Mouse (Mus musculus): ENCODE data around the gene Suclg2. TPM values are rescaled to one million over a fixed set of nuclear protein-coding genes. Genes with fewer than 3 reads are reported as not detected.
"Not testable (repeated sequence)": the region's sequence is repeated elsewhere in the genome, so short reads cannot be mapped to it uniquely, and the experiment has no call there.

The Suclg2 gene
- polyA plus RNA-seq, 1 experiment from 2014 or later = 29.0 TPM

GRCm38 (mm10) chr6:95613228-95613627, 105.4 kb downstream of the Suclg2 start:
- Histone ChIP-seq H3K36me3 (no peaks in the 10 kb centered on the region), H3K9ac (replicated peaks) (no peak overlapping the region), H3K4me2 (replicated peaks) (no peak overlapping the region), H3K4me3 (no peak overlapping the region), H3K9me3 (no peaks in the 10 kb centered on the region), H3K4me1 (no peaks in the 10 kb centered on the region), H3K27ac (replicated peaks) (no peak overlapping the region), H3K27me3 (no peaks in the 10 kb centered on the region)
- 80% methylated on average over 3 of the region's 3 CpGs for WGBS
- ATAC-seq (ENCODE audit: low FRiP score, low read depth) = no peak

- Histone ChIP-seq H3K4me1 (no peaks in the 10 kb centered on the region), H3K27ac (replicated peaks) (no peak overlapping the region), H3K4me2 (replicated peaks) (no peak overlapping the region), H3K4me3 (no peak overlapping the region), H3K27me3 (no peaks in the 10 kb centered on the region), H3K9ac (replicated peaks) (no peak overlapping the region), H3K36me3 (no peaks in the 10 kb centered on the region), H3K9me3 (no peaks in the 10 kb centered on the region)
- WGBS = 84% methylated on average over 3 of the region's 3 CpGs
- no peak for ATAC-seq (ENCODE audit: low FRiP score, low read depth)
Observed at GRCm38 (mm10) chr6:95612412-95613022, 106.1 kb downstream of the Suclg2 start.

- WGBS = 87% methylated on average over 3 of the region's 3 CpGs
- no peaks in the 10 kb centered on the region for H3K9me3 ChIP-seq
- no peak overlapping the region for H3K4me2 ChIP-seq (replicated peaks)
Observed at GRCm38 (mm10) chr6:95611059-95611458, 107.5 kb downstream of the Suclg2 start.

GRCm38 (mm10) chr6:95608123-95608522, 110.5 kb downstream of the Suclg2 start:
- H3K27ac ChIP-seq (replicated peaks) = no peak overlapping the region
- no peaks in the 10 kb centered on the region for H3K4me1 ChIP-seq
- no peak for ATAC-seq (ENCODE audit: low FRiP score, low read depth)
- no peaks in the 10 kb centered on the region for H3K27me3 ChIP-seq
- no peak overlapping the region for H3K4me2 ChIP-seq (replicated peaks)
- H3K36me3 ChIP-seq = no peaks in the 10 kb centered on the region
- WGBS = 86% methylated on average over 3 of the region's 3 CpGs
- no peak overlapping the region for H3K9ac ChIP-seq (replicated peaks)
- no peaks in the 10 kb centered on the region for H3K9me3 ChIP-seq
- no peak overlapping the region for H3K4me3 ChIP-seq

More at GRCm38 (mm10) chr6:95611059-95611458, 107.5 kb downstream of the Suclg2 start:
- H3K27me3 ChIP-seq = no peaks in the 10 kb centered on the region
- no peaks in the 10 kb centered on the region for H3K4me1 ChIP-seq
- H3K9ac ChIP-seq (replicated peaks) = no peak overlapping the region
- H3K27ac ChIP-seq (replicated peaks) = no peak overlapping the region
- no peak overlapping the region for H3K4me3 ChIP-seq
- no peak for ATAC-seq (ENCODE audit: low FRiP score, low read depth)
- no peaks in the 10 kb centered on the region for H3K36me3 ChIP-seq

GRCm38 (mm10) chr6:95600731-95601130, 117.9 kb downstream of the Suclg2 start:
- H3K36me3 ChIP-seq; H3K4me2 ChIP-seq (replicated peaks); H3K9me3 ChIP-seq; H3K4me3 ChIP-seq; H3K9ac ChIP-seq (replicated peaks); ATAC-seq (ENCODE audit: low FRiP score, low read depth); H3K27ac ChIP-seq (replicated peaks); H3K27me3 ChIP-seq; H3K4me1 ChIP-seq: not testable (repeated sequence)
- WGBS = 94% methylated on average over 8 of the region's 8 CpGs

GRCm38 (mm10) chr6:95596766-95597750, 121.5 kb downstream of the Suclg2 start:
- WGBS = 82% methylated on average over 15 of the region's 15 CpGs

GRCm38 (mm10) chr6:95595852-95596251, 122.7 kb downstream of the Suclg2 start:
- Histone ChIP-seq H3K9ac (replicated peaks) (no peak overlapping the region), H3K9me3 (no peaks in the 10 kb centered on the region), H3K36me3 (no peaks in the 10 kb centered on the region), H3K4me3 (no peak overlapping the region), H3K27ac (replicated peaks) (no peak overlapping the region), H3K4me2 (replicated peaks) (no peak overlapping the region), H3K4me1 (no peaks in the 10 kb centered on the region), H3K27me3 (no peaks in the 10 kb centered on the region)
- 87% methylated on average over 2 of the region's 2 CpGs for WGBS
- ATAC-seq (ENCODE audit: low FRiP score, low read depth) = no peak

More at GRCm38 (mm10) chr6:95596766-95597750, 121.5 kb downstream of the Suclg2 start:
- H3K4me2 ChIP-seq (replicated peaks) = no peak overlapping the region
- H3K27me3 ChIP-seq = no peaks in the 10 kb centered on the region
- no peaks in the 10 kb centered on the region for H3K4me1 ChIP-seq
- no peak overlapping the region for H3K9ac ChIP-seq (replicated peaks)
- ATAC-seq (ENCODE audit: low FRiP score, low read depth) = no peak
- no peaks in the 10 kb centered on the region for H3K36me3 ChIP-seq
- H3K9me3 ChIP-seq = no peaks in the 10 kb centered on the region
- no peak overlapping the region for H3K27ac ChIP-seq (replicated peaks)
- no peak overlapping the region for H3K4me3 ChIP-seq

- ATAC-seq (ENCODE audit: low FRiP score, low read depth) = no peak
- no peaks in the 10 kb centered on the region for H3K36me3 ChIP-seq
- H3K4me1 ChIP-seq = no peaks in the 10 kb centered on the region
- H3K9ac ChIP-seq (replicated peaks) = no peak overlapping the region
- no peaks in the 10 kb centered on the region for H3K9me3 ChIP-seq
- 82% methylated on average over 4 of the region's 4 CpGs for WGBS
- H3K27me3 ChIP-seq = no peaks in the 10 kb centered on the region
- no peak overlapping the region for H3K4me3 ChIP-seq
- no peak overlapping the region for H3K4me2 ChIP-seq (replicated peaks)
- H3K27ac ChIP-seq (replicated peaks) = no peak overlapping the region
Observed at GRCm38 (mm10) chr6:95594239-95594638, 124.4 kb downstream of the Suclg2 start.

DNA sequence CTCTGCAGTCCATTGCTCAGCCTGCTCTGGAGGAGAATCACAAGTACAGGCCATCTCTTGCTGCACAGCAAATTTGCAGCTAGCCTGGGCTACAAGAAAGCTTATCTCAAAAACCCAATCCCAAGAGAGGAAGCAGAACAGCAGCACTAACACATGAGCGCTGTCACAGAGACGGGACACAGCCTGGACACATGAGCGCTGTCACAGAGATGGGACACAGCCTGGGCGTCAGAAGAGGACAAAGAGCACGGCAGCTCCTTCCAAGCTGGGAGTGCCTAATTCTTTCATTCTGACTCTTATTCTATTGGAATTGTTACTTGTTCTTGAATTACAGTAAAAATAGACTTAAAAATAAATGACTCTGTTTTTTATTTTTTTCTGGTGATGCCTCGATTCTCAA, 126.2 kb downstream of the Suclg2 start:
- no peak overlapping the region for H3K27ac ChIP-seq (replicated peaks)
- no peaks in the 10 kb centered on the region for H3K36me3 ChIP-seq
- no peaks in the 10 kb centered on the region for H3K4me1 ChIP-seq
- no peak overlapping the region for H3K9ac ChIP-seq (replicated peaks)
- no peaks in the 10 kb centered on the region for H3K9me3 ChIP-seq
- WGBS = 92% methylated on average over 6 of the region's 6 CpGs
- H3K4me2 ChIP-seq (replicated peaks) = no peak overlapping the region
- H3K27me3 ChIP-seq = no peaks in the 10 kb centered on the region
- H3K4me3 ChIP-seq = no peak overlapping the region
- no peak for ATAC-seq (ENCODE audit: low FRiP score, low read depth)

- Histone ChIP-seq H3K4me2 (replicated peaks) (no peak overlapping the region), H3K4me1 (no peaks in the 10 kb centered on the region), H3K27ac (replicated peaks) (no peak overlapping the region), H3K4me3 (no peak overlapping the region), H3K9ac (replicated peaks) (no peak overlapping the region), H3K27me3 (no peaks in the 10 kb centered on the region), H3K36me3 (no peaks in the 10 kb centered on the region), H3K9me3 (no peaks in the 10 kb centered on the region)
- 44% methylated on average over 4 of the region's 4 CpGs for WGBS
- no peak for ATAC-seq (ENCODE audit: low FRiP score, low read depth)
Observed at GRCm38 (mm10) chr6:95590463-95590862, 128.1 kb downstream of the Suclg2 start.

DNA sequence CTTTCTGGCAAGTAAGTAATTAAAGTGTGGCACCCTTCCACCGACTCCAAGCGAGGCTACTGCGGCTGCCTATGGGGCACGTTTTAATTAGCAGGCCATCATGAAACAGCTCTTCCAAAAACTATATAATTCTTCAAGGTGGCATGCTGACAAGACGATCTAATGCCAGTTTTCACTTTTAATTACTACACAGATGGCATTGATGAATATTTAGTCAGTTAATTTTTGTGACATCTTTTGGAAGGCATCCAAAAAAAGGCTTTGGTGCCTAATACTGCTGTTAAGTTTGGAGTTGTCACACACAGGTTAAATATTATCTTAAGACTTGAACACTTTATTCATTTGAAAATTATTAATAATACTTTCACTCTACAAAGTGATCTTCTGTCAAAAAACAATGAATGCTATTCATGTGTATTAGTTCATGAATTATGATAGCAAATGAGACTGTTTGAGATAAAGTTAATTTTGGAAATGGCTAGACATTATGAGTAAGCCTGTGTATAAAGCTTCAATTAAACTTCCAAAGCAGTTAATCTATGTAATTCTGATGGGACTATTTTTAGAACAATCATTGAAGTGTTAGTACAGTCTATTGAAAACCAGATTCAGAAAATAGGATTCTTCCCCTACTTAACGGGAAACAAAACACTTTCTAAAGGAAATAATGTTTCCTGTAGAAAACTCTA, 131.3 kb downstream of the Suclg2 start:
- no peak overlapping the region for H3K4me3 ChIP-seq
- 88% methylated on average over 6 of the region's 6 CpGs for WGBS

GRCm38 (mm10) chr6:95581893-95582292, 136.7 kb downstream of the Suclg2 start:
- Histone ChIP-seq H3K9me3 (0 out of 2 replicates have a peak, but pooled peaks cover 2% of the 10 kb centered on the region), H3K9ac (replicated peaks) (no peak overlapping the region), H3K4me3 (no peak overlapping the region), H3K4me2 (replicated peaks) (no peak overlapping the region), H3K36me3 (no peaks in the 10 kb centered on the region), H3K27me3 (peaks cover 5% of the 10 kb centered on the region; the same call in 1 of the 2 replicates), H3K27ac (replicated peaks) (no peak overlapping the region), H3K4me1 (no peaks in the 10 kb centered on the region)
- WGBS = 83% methylated on average over 3 of the region's 3 CpGs
- ATAC-seq (ENCODE audit: low FRiP score, low read depth) = no peak

More for the DNA sequence above, 131.3 kb downstream of the Suclg2 start:
- 0 out of 2 replicates have a peak, but pooled peaks cover 2% of the 10 kb centered on the region for H3K9me3 ChIP-seq
- H3K36me3 ChIP-seq = no peaks in the 10 kb centered on the region
- H3K27me3 ChIP-seq = no peaks in the 10 kb centered on the region
- no peak overlapping the region for H3K27ac ChIP-seq (replicated peaks)
- no peak for ATAC-seq (ENCODE audit: low FRiP score, low read depth)
- no peak overlapping the region for H3K9ac ChIP-seq (replicated peaks)
- no peak overlapping the region for H3K4me2 ChIP-seq (replicated peaks)
- no peaks in the 10 kb centered on the region for H3K4me1 ChIP-seq

All from midbrain, embryonic 12.5 days (tissue).